Mouse (Mus musculus): ENCODE data around the gene Pid1. TPM values are rescaled to one million over a fixed set of nuclear protein-coding genes. Genes with fewer than 3 reads are reported as not detected.

The Pid1 gene
- 43.7 and 47.2 TPM in 2 replicates for polyA plus RNA-seq (2015; fragmentation: Nextera tagmentation; extraction: Ambion mirVana)

- no peaks in the 10 kb centered on the region for H3K9me3 ChIP-seq
- H3K27me3 ChIP-seq, result no peaks in the 10 kb centered on the region
- H3K9ac ChIP-seq, result no peak within 1 kb of the TSS
- no peak for ATAC-seq (ENCODE audit: insufficient number of reproducible peaks, low FRiP score, low TSS enrichment, low read depth)
- H3K4me1 ChIP-seq, result no peaks in the 10 kb centered on the region
- H3K4me2 ChIP-seq, result no peak within 1 kb of the TSS
- H3K4me3 ChIP-seq, result no peak within 1 kb of the TSS
- WGBS, result 85% methylated on average over 8 of the region's 8 CpGs
- no peak within 1 kb of the TSS for H3K27ac ChIP-seq
- no peaks in the 10 kb centered on the region for H3K36me3 ChIP-seq
Measured at GRCm38 (mm10) chr1:84363967-84364366, at the start of gene Pid1. Pid1 (minus strand) TSS chr1:84364180.

- Histone ChIP-seq H3K4me2 (no peak overlapping the region), H3K4me1 (peaks cover 6% of the 10 kb centered on the region; the same call in 1 of the 2 replicates), H3K27me3 (no peaks in the 10 kb centered on the region), H3K36me3 (no peaks in the 10 kb centered on the region), H3K27ac (no peak overlapping the region), H3K4me3 (no peak overlapping the region), H3K9me3 (no peaks in the 10 kb centered on the region), H3K9ac (no peak overlapping the region)
- ATAC-seq (ENCODE audit: insufficient number of reproducible peaks, low FRiP score, low TSS enrichment, low read depth), result no peak
- 68% methylated on average over 2 of the region's 2 CpGs for WGBS
Measured at GRCm38 (mm10) chr1:84409514-84409913, 45.5 kb upstream of the Pid1 start.

- H3K27ac ChIP-seq, result no peak overlapping the region
- no peak overlapping the region for H3K9ac ChIP-seq
- H3K4me3 ChIP-seq, result no peak overlapping the region
- no peaks in the 10 kb centered on the region for H3K9me3 ChIP-seq
- WGBS, result 41% methylated on average over 2 of the region's 2 CpGs
- H3K36me3 ChIP-seq, result no peaks in the 10 kb centered on the region
- peaks cover 6% of the 10 kb centered on the region; the same call in 1 of the 2 replicates for H3K4me1 ChIP-seq
- H3K4me2 ChIP-seq, result no peak overlapping the region
- ATAC-seq (ENCODE audit: insufficient number of reproducible peaks, low FRiP score, low TSS enrichment, low read depth), result no peak
- no peaks in the 10 kb centered on the region for H3K27me3 ChIP-seq
Measured at GRCm38 (mm10) chr1:84408873-84409272, 44.9 kb upstream of the Pid1 start.

DNA sequence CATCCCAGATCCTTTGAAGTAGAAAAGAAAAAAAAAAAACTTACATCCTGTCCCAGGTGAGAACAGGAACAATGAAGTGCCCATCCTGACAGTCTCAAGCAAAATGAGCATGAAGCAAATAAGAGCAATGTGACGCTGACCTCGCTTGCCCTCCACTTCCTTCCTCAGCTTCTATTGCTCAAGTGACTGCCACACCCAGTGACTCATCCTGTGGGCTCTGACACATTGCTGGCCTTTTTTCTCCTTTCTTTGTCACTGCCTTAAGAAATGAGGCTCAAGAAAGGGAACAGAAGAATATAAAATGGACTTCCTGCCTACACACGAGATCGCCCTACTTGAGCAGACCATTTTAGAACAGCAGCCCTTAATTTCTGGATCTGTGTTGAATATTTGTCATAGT, 42.9 kb upstream of the Pid1 start:
- H3K27me3 ChIP-seq, result no peaks in the 10 kb centered on the region
- WGBS, result 66% methylated on average over 4 of the region's 4 CpGs
- H3K4me1 ChIP-seq, result peaks cover 6% of the 10 kb centered on the region; the same call in 1 of the 2 replicates
- ATAC-seq (ENCODE audit: insufficient number of reproducible peaks, low FRiP score, low TSS enrichment, low read depth), result no peak
- no peak overlapping the region for H3K9ac ChIP-seq
- no peak overlapping the region for H3K4me3 ChIP-seq
- no peaks in the 10 kb centered on the region for H3K36me3 ChIP-seq
- H3K4me2 ChIP-seq, result no peak overlapping the region
- H3K9me3 ChIP-seq, result no peaks in the 10 kb centered on the region
- no peak overlapping the region for H3K27ac ChIP-seq

DNA sequence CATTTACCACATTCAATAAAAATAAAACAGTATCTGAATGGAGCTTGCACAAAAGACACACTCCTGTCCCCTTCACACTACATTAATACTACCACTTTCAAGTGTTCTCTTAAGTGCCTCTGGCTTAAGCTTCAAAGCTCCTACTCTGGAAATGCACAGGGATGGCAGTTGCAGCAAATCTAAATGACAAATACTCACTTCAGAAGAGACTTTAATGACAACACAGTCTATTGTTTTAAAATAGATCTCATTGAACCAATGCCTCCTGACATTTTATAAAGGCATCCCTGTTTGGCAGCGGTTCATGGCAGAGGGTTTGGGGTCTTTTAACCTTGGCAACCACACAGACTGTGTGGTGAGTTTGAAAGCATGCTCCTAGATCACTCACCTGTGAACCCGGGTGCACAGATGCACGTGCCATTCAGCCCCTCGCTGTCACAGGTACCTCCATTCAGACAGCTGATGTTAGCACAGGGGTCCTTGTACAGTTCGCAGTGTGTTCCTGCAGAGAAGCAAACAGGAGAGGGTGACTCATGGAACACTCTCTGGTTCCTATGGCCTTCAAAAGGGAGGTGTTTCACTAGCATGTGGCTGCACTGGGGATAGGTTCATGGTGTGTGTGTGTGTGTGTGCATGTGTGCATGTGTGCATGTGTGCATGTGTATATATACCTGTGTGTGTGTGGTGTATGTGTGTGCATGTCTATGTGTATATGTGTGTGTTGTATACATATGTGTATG, 41.7 kb upstream of the Pid1 start:
- Histone ChIP-seq H3K27me3 (no peaks in the 10 kb centered on the region), H3K9ac (no peak overlapping the region), H3K4me1 (peaks cover 6% of the 10 kb centered on the region; the same call in 1 of the 2 replicates), H3K36me3 (no peaks in the 10 kb centered on the region), H3K9me3 (no peaks in the 10 kb centered on the region), H3K4me3 (no peak overlapping the region), H3K27ac (no peak overlapping the region), H3K4me2 (no peak overlapping the region)
- WGBS, result 86% methylated on average over 5 of the region's 5 CpGs
- ATAC-seq (ENCODE audit: insufficient number of reproducible peaks, low FRiP score, low TSS enrichment, low read depth), result no peak

DNA sequence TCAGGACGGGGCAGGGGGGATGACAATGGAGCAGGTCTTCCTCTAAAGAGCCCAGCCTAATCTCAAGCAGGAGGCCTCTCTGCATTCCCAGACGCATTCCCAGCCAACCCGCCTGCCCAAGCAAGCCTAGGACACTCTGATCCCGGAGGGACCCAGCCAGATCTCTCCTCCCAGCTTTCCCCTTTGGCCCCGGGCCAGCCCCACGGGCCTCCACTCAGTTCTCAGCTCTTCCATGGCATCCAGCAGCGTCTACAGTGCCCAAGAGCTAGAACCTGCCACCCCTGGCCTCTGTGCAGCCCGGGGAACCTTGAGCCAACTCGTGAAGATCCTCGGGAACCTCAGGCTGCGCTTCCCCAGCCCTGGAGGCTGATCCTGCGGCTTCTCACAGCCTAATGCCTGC, 40.9 kb upstream of the Pid1 start:
- no peaks in the 10 kb centered on the region for H3K36me3 ChIP-seq
- no peaks in the 10 kb centered on the region for H3K9me3 ChIP-seq
- WGBS, result 43% methylated on average over 12 of the region's 12 CpGs

DNA sequence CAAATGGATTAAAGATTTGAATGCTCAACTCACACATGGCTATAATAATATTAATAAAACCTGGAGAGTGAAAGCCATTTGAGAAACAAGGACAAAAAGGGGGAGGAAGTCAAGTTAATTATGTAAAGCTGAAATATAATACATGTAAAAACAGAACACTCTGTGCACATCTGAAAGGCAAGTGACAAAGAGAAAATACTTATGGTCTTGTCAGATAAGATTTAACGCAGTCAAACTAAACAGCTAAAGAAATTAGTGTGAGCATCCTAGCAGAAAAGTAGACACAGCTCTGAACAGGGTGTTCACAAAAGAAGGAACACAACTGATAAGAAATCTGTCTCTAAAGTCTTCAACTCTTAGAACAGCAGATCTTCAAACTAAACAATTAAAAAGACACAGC, 38.2 kb upstream of the Pid1 start:
- ATAC-seq (ENCODE audit: insufficient number of reproducible peaks, low FRiP score, low TSS enrichment, low read depth), result no peak
- Histone ChIP-seq H3K4me2 (no peak overlapping the region), H3K27ac (no peak overlapping the region), H3K27me3 (no peaks in the 10 kb centered on the region), H3K9me3 (no peaks in the 10 kb centered on the region), H3K9ac (no peak overlapping the region), H3K36me3 (no peaks in the 10 kb centered on the region), H3K4me3 (no peak overlapping the region), H3K4me1 (peaks cover 6% of the 10 kb centered on the region; the same call in 1 of the 2 replicates)
- 89% methylated on average over 1 of the region's 1 CpGs for WGBS

More for the DNA sequence above, 40.9 kb upstream of the Pid1 start:
- Histone ChIP-seq H3K4me2 (no peak overlapping the region), H3K27me3 (no peaks in the 10 kb centered on the region), H3K9ac (no peak overlapping the region), H3K4me1 (peaks cover 6% of the 10 kb centered on the region; the same call in 1 of the 2 replicates), H3K4me3 (no peak overlapping the region), H3K27ac (no peak overlapping the region)
- ATAC-seq (ENCODE audit: insufficient number of reproducible peaks, low FRiP score, low TSS enrichment, low read depth), result no peak

DNA sequence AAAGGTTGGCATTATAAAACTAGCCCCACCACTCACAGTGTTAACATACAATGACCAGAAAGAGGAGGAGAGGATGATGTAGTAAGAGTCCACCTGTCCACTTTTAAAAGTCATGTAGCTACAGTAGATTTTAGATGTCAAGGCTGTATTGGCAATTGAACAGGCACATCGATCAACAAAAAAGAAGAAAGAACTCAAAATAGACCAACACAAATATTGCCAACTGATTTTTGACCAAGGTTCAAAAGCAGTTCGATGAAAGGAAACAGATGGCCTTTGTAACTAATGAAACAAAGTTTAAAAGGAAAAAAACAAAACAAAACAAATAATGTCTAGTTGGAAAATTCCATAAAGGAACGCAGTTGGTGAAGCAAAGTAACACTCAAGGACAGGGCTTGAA, 35.7 kb upstream of the Pid1 start:
- no peaks in the 10 kb centered on the region for H3K36me3 ChIP-seq
- H3K9me3 ChIP-seq, result no peaks in the 10 kb centered on the region
- no peak overlapping the region for H3K9ac ChIP-seq
- no peak overlapping the region for H3K4me3 ChIP-seq
- H3K27me3 ChIP-seq, result no peaks in the 10 kb centered on the region
- peaks cover under 1% of the 10 kb centered on the region; the same call in 1 of the 2 replicates for H3K4me1 ChIP-seq
- 82% methylated on average over 3 of the region's 3 CpGs for WGBS
- H3K27ac ChIP-seq, result no peak overlapping the region
- no peak for ATAC-seq (ENCODE audit: insufficient number of reproducible peaks, low FRiP score, low TSS enrichment, low read depth)
- H3K4me2 ChIP-seq, result no peak overlapping the region

- H3K9ac ChIP-seq, result no peak overlapping the region
- no peaks in the 10 kb centered on the region for H3K27me3 ChIP-seq
- H3K4me3 ChIP-seq, result no peak overlapping the region
- no peaks in the 10 kb centered on the region for H3K9me3 ChIP-seq
- H3K27ac ChIP-seq, result no peak overlapping the region
- H3K36me3 ChIP-seq, result no peaks in the 10 kb centered on the region
- ATAC-seq (ENCODE audit: insufficient number of reproducible peaks, low FRiP score, low TSS enrichment, low read depth), result no peak
- H3K4me1 ChIP-seq, result no peaks in the 10 kb centered on the region
- no peak overlapping the region for H3K4me2 ChIP-seq
- WGBS, result 88% methylated on average over 4 of the region's 4 CpGs
Measured at GRCm38 (mm10) chr1:84399118-84399517, 35.1 kb upstream of the Pid1 start.

GRCm38 (mm10) chr1:84396787-84397186, 32.8 kb upstream of the Pid1 start:
- Histone ChIP-seq H3K4me1 (no peaks in the 10 kb centered on the region), H3K9ac (no peak overlapping the region), H3K36me3 (no peaks in the 10 kb centered on the region), H3K4me2 (no peak overlapping the region), H3K9me3 (no peaks in the 10 kb centered on the region), H3K4me3 (no peak overlapping the region), H3K27me3 (no peaks in the 10 kb centered on the region), H3K27ac (no peak overlapping the region)
- ATAC-seq (ENCODE audit: insufficient number of reproducible peaks, low FRiP score, low TSS enrichment, low read depth), result no peak
- WGBS, result 70% methylated on average over 3 of the region's 3 CpGs

DNA sequence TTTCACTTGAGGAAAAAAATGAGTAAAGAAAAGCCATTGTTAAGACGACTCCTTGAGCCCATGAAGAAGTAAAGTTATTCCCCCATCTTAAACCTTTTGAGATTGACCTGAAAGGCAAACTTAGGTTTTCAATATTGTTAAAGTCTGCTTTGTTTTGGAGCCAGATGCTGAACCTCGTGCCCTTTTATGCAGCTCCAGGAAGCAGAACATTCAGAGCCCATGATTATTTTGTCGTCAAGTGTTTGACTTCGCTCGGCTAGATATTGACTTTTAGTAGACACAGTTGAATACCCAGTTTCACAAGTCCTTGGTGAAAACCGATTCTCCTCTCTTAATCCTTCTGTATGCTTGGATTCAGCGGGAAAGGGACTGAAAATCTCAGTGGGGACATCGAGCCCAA, 31.9 kb upstream of the Pid1 start:
- Histone ChIP-seq H3K27me3 (no peaks in the 10 kb centered on the region), H3K27ac (no peak overlapping the region), H3K4me3 (no peak overlapping the region), H3K9me3 (no peaks in the 10 kb centered on the region), H3K36me3 (no peaks in the 10 kb centered on the region), H3K4me1 (no peaks in the 10 kb centered on the region), H3K9ac (no peak overlapping the region), H3K4me2 (no peak overlapping the region)
- WGBS, result 81% methylated on average over 8 of the region's 8 CpGs
- no peak for ATAC-seq (ENCODE audit: insufficient number of reproducible peaks, low FRiP score, low TSS enrichment, low read depth)

DNA sequence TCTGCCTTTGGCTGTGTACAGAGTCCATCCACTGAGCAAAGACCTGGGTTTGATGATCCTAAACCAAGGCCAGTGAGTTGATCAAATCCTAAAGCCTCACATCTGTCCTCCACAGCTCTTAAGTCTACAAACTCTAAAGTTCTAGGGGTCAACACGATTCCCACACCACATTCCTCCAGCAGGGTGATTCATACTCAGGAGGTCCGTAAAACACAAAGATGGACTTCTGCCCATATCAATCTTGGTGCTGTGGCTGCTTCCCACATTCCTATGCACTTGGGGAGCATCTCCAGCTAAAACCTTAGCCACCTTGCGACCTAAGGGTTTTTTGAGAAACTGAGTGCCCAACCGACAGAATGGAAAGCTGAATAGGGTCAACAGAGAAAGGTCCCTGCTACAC, 27.0 kb upstream of the Pid1 start:
- Histone ChIP-seq H3K4me2 (no peak overlapping the region), H3K9me3 (no peaks in the 10 kb centered on the region), H3K27me3 (no peaks in the 10 kb centered on the region), H3K27ac (no peak overlapping the region), H3K36me3 (no peaks in the 10 kb centered on the region), H3K9ac (no peak overlapping the region), H3K4me3 (no peak overlapping the region), H3K4me1 (no peaks in the 10 kb centered on the region)
- no peak for ATAC-seq (ENCODE audit: insufficient number of reproducible peaks, low FRiP score, low TSS enrichment, low read depth)
- WGBS, result 91% methylated on average over 4 of the region's 4 CpGs

Data from limb, embryonic 15.5 days (tissue).